Mouse (Mus musculus) retina, postnatal 1 day (tissue): Measurements from ENCODE around the gene Rpl36-ps4.
A peak's percentile ranks its signal among the peaks of the same experiment; 100 is the strongest.
"Not testable (repeated sequence)": the region's sequence is repeated elsewhere in the genome, so short reads cannot be mapped to it uniquely, and the experiment has no call there.

Experiments
- DNase-seq: peaks from one replicate; pipeline ENCODE4 v3.0.0-alpha.2; 2012

Gene Rpl36-ps4

DNA sequence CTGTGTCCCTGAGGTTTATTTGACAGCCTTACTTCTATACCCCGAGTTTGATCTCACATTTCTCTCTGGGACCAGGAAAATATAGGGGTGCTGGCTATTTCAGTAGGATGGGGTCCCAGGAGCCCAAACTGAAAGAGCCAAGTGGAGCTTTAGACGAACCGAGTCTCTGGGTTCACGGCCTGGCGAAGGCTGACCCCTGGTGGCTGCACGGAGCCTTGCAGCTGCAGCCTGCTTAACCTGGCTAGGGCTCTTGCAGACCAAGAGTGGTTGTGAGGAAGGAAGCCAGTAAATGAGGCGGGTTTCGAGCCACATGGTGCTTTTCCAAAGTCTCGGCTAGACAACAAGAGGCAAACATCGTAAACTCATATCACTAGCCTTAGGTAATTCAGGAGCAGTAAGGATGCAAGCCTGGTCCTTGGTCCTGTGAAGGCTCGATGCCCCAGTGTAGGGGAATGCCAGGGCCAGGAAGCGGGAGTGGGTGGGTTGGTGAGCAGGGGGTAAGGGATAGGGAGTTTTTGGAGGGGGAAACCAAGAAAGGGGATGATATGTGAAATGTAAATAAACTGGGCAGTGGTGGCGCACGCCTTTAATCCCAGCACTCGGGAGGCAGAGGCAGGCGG is 28.3 kb downstream of the Rpl36-ps4 start:
- DNase-seq: peak; percentile 71

DNA sequence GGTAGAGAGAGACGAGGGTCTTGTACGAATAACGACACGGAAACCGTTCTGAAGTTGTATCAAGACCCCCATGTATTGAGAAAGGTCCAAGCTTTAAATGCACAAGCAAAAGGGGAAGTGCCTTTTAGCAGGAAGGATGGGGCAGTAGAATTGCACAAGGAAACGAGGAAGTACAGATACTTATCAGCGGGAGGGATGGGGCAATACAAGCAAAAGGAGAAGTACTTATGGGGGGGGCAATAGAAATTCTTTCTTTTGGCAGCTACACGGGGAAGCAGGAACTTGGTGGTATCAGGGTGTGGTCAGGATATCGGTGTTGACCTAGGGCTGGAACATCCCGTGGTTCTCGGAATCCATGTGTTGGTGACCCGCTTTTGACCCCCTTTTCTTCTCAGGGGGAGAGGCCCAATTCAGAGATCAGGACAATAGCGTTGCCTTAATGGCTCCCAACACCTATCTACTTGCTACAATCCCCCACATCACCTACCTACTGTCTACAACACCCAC is 33.9 kb downstream of the Rpl36-ps4 start:
- not testable (repeated sequence) for DNase-seq

- no peak for DNase-seq
These were observed 36.5 kb downstream of the Rpl36-ps4 start for GRCm38 (mm10) chr17:87957096-87957840.

DNA sequence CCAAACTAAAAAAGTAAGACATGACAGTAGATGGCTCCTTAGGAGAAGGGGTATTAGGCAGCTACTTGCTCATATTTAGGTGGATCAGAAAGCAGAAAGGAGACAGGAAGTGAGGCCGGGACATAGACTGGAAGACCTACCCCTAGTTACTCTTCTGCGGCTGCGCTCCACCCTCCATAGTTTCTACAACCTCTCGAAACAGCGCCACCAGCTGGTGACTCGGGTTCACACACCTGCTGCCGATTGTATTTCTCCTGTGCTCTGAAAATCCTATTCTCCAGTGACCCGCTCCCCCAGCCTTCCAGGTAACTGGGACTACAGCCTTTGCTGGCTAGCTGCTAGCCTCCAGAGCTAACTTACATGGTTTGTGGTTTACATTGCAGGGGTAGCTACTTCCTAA is 37.5 kb downstream of the Rpl36-ps4 start:
- DNase-seq: peak; percentile 25

GRCm38 (mm10) chr17:87959406-87959805 is 38.6 kb downstream of the Rpl36-ps4 start:
- DNase-seq: not testable (repeated sequence)

DNA sequence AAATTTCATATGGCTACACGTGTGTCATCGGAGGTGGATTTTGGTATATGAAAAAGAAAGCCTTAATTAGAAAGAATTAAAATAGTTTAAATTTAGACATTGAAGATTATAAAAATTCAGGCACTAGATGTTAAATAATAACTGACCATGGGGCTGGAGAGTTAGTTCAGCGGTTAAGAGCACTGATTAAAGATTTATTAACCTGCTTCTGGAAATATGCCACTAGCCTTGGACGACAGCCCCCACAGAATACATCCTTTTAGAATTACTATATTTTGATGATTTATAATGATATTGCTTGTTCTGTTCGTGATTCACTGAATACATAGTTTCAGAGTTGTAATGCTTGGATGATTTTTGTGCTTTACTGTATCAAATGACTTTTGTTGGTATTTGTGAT is 39.2 kb downstream of the Rpl36-ps4 start:
- not testable (repeated sequence) for DNase-seq

DNA sequence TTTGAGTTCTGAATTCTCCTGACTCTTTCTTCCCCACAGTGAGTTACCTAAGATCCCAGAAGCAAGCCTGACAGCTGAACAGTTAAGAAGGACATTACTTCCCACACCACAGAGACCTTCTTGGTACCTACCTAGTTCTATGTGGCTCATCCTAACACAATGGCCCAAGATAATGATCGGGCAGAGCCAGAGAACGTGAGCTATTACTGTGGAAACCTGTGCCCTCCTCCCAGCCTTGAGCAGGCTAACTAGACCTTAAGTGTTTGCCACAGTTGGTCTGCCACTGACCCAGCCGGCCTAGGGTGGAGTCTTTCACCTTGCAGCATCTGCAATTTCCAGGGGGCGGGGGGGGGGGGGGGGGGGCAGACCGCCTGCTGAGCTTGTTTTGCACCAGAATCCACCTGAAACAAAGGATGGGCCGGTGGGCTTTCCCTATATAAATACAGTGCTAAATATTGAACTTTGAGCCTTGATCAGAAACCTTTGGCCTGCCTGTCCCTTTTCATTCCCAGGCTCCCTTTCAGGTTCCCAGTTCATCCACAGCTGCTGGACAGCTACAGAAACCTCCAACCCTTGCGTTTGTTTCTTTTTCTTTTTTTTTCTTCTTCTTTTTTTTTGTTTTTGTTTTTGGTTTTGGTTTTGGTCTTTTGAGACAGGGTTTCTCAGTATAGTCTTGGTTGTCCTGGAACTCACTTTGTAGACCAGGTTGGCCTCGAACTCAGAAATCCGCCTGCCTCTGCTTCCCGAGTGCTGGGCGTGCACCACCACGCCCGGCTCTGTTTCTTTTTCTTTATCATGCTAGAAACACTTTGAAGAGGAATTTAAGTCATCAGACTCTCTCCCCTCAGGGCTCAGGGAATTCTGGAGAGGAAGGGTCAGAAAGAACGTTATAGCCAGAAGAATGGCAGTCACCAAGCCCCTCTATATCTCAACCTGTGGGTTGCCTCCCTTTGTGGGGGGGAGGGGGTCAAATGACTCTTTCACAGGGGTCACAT is 42.6 kb downstream of the Rpl36-ps4 start:
- no peak for DNase-seq

- peak; percentile 33 for DNase-seq
These were observed 47.7 kb downstream of the Rpl36-ps4 start for GRCm38 (mm10) chr17:87968483-87968926.
